Mouse (Mus musculus) splenic B cell, adult 2 months (primary cell): ENCODE results near the gene Map3k3.
A peak's percentile ranks its signal among the peaks of the same experiment; 100 is the strongest.
"Not testable (repeated sequence)": the region's sequence is repeated elsewhere in the genome, so short reads cannot be mapped to it uniquely, and the experiment has no call there.

Source experiments
- DNase-seq: peaks from one replicate; pipeline ENCODE4 v3.0.0-alpha.2; 2011; ENCODE audit warnings: low read depth, low spot score
- H3K27me3 ChIP-seq: 2 replicates; pipeline ENCODE4 v1.6.1; 2012; ENCODE audit warnings: mild to moderate bottlenecking, low read length, moderate library complexity, mixed read lengths; ENCODE audit not compliant: control insufficient read depth, poor library complexity, insufficient read depth, severe bottlenecking
- H3K36me3 ChIP-seq: 2 replicates; pipeline ENCODE4 v1.6.1; 2012; ENCODE audit warnings: mild to moderate bottlenecking, low read length, moderate library complexity, mixed read lengths; ENCODE audit not compliant: control insufficient read depth, poor library complexity, insufficient read depth, severe bottlenecking

The Map3k3 gene

DNA sequence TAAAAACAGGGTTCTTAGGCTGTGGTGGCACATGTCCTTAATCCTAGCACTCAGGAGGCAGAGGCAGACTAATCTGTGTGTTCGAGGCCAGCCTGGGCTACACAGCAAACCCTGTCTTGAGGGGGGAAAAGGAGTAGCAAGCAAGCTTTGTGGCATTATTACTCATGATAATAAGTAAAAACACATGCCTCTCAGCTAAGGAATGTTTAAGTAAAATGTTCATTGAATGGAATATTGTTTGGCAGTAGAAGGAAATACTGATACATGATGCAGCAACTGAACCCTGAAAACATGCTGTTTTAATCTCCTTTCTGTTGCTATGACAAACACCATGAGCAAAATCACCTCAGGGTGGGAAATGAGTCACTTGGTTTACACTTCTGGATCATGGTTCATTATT, 23.1 kb upstream of the Map3k3 start:
- Histone ChIP-seq H3K27me3 (no peaks in the 10 kb centered on the region), H3K36me3 (no peaks in the 10 kb centered on the region; the same call in 1 of the 2 replicates)
- DNase-seq: no peak

DNA sequence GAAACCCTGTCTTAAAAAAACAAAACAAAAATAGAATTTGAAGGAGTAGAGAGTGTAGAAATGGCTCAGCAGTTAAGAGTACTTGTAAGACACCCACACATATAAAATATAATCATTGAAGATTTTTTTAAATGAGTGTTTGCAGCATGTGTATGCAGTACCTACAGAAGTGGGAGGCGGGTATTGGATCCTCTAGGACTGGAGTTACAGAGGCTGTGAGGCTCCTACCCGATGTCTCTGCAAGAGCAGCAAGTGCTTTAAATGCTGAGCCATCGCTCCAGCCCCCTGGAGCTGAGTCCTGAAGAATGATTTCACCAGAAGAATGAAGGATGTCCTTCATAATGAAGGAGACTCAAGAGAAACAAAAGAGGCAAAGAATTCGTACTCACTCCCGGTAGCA, 20.7 kb upstream of the Map3k3 start:
- Histone ChIP-seq H3K36me3 (no peaks in the 10 kb centered on the region), H3K27me3 (no peaks in the 10 kb centered on the region)
- no peak for DNase-seq

DNA sequence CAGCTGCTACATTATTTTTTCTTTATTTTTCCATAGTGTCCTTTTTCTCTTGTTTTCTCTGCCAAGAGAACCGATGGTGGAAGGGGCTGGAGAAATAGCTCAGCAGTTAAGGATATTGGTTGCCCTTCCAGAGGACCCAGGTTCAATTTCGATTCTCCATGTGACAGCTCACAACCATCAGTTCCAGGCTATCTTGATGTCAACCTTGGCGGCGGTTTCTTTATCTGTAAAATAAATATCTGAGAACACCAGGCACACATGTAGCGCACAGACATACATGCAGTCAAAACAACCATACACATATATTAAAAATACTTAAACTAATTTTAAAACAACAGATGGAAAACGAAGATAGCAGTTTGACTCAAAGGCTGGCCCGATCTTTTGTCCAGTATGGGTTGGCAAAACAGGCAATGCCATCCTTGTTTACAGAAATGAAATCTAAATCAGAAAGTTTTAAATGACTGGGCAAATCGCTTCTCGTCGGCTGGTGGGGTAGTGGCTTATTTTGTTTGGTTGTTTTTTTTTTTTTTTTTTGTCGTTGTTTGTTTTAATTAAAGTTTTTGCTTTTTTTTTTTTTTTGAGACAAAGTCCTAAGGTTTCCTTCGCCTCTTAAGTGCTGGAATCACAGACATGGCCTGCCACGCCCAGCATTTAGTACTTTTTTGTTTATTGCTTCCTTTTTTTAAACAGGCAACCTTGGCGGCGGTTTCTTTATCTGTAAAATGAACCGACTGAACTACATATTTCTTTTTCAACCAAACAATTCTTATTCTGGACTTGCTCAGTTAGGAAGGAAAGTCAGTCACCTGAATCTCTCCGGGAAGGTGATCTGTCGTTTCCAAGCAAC, 19.1 kb upstream of the Map3k3 start:
- DNase-seq: peak; percentile 10
- Histone ChIP-seq H3K36me3 (no peaks in the 10 kb centered on the region), H3K27me3 (no peaks in the 10 kb centered on the region)

GRCm38 (mm10) chr11:106065923-106066571, 18.4 kb upstream of the Map3k3 start, which contains the start of gene Taco1:
Gene Taco1 (plus strand): TSS chr11:106066061.
- H3K36me3 ChIP-seq: no peaks in the 10 kb centered on the region
- peak; percentile 94 for DNase-seq
- H3K27me3 ChIP-seq: no peaks in the 10 kb centered on the region

GRCm38 (mm10) chr11:106066616-106067015, 17.8 kb upstream of the Map3k3 start:
- peak; percentile 87 for DNase-seq
- not testable (repeated sequence) for H3K27me3 ChIP-seq, H3K36me3 ChIP-seq

GRCm38 (mm10) chr11:106073774-106074173, 10.6 kb upstream of the Map3k3 start:
- Histone ChIP-seq H3K27me3 (no peaks in the 10 kb centered on the region), H3K36me3 (peaks cover 3% of the 10 kb centered on the region; the same call in 1 of the 2 replicates)
- no peak for DNase-seq

GRCm38 (mm10) chr11:106076321-106076720, 8.1 kb upstream of the Map3k3 start:
- peak; percentile 91 for DNase-seq
- Histone ChIP-seq H3K36me3 (peaks cover 3% of the 10 kb centered on the region; the same call in 1 of the 2 replicates), H3K27me3 (no peaks in the 10 kb centered on the region)

DNA sequence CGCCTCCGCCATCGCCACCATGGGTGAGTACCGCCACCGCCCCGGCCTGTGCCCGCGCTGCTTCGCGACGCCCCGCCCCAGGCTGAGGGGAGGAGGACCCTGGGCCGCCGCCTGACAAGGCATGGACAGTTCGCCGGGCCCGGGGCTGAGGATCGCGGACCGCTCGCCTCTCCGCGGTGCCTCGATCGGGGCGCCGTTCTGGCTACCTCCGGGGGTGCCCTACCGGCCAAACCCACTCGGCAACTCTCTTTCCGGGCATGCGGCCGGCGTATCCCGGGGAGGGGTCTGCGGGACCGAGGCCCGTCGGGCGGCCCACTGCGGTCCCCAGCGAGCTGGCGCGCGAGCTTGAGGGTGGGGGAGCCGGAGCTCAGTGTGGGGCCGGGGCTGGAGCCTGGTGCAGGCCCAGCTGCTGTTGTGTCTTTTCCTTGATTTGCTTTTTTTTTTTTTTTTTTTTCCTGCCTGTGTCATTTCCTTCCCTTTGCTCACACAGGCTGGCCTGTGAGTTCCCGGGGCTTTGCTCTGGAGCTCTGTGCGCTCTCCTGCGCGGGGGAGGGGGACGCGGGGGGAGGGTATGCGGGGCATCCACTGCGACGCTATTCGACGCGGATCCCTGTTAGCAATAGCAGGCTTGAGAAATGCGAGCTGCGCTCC, 623 bp downstream of the Map3k3 start:
- peak; percentile 70 for DNase-seq
- Histone ChIP-seq H3K36me3 (no peaks in the 10 kb centered on the region), H3K27me3 (no peaks in the 10 kb centered on the region)

- H3K36me3 ChIP-seq: peaks cover 7% of the 10 kb centered on the region; the same call in 1 of the 2 replicates
Measured at GRCm38 (mm10) chr11:106098223-106098622, 13.8 kb downstream of the Map3k3 start.

DNA sequence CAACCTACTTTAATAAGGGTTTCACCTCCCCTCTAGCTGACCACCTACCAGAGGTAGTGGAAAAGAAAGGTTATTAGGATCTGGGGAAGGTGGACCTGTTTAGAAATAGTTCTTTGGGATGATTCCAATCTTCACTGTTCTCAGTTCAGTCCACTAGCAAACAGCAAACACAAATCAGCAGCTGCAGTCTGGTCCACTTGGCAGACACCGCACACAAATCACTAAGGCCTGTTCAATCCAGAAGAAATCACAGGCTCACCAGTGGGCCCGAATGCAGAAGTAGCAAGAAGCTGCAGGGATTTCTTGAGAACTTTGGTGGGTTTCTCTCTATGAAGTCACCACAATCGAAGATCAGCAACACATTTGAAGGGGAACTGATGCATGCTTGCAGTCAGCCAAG, 18.5 kb downstream of the Map3k3 start:
- Histone ChIP-seq H3K27me3 (no peaks in the 10 kb centered on the region), H3K36me3 (peaks cover 6% of the 10 kb centered on the region; the same call in 1 of the 2 replicates)
- no peak for DNase-seq

More at GRCm38 (mm10) chr11:106098223-106098622, 13.8 kb downstream of the Map3k3 start:
- no peak for DNase-seq
- H3K27me3 ChIP-seq: no peaks in the 10 kb centered on the region

GRCm38 (mm10) chr11:106106047-106106587, 21.7 kb downstream of the Map3k3 start:
- Histone ChIP-seq H3K36me3 (peaks cover 4% of the 10 kb centered on the region; the same call in 1 of the 2 replicates), H3K27me3 (no peaks in the 10 kb centered on the region)
- DNase-seq: peak; percentile 79

- peaks cover 6% of the 10 kb centered on the region for H3K36me3 ChIP-seq
- no peak for DNase-seq
- no peaks in the 10 kb centered on the region for H3K27me3 ChIP-seq
Measured at GRCm38 (mm10) chr11:106111688-106112087, 27.3 kb downstream of the Map3k3 start.

DNA sequence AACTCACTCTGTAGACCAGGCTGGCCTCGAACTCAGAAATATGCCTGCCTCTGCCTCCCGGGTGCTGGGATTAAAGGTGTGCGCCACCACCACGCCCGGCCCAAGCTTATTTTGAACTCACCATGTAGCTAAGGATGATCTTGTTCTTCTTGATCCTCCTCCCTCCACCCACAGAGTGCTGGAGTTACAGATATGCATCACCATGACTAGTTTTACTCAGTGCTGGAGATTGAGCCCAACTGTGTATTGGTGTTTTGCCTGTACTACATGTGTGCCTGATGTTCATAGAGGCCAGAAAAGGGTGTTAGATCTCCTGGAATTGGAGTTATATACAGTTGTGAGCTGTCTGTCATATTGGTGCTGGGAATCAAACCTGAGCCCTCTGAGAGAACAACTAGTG, 37.8 kb downstream of the Map3k3 start:
- DNase-seq: no peak
- H3K27me3 ChIP-seq: no peaks in the 10 kb centered on the region
- H3K36me3 ChIP-seq: peaks cover 7% of the 10 kb centered on the region

DNA sequence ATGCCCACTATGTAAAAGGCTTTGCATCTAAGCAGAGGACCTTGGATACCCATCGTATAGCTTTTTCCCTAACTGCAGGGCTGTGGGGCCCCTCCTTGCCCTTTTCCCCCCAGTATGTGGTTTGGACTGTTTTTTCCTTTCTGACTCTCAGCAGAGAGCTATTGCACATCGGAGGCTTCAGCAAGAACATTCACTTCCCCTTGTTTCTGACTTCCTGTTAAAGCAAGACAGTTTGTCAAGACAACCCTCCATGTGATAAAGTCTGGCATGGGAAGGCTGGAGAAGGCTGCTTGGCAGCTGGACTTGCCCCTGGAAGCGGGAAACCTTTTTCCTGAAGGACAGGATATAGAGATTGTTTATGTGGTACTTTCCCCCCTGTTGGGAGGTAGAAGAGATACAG, 38.3 kb downstream of the Map3k3 start:
- Histone ChIP-seq H3K36me3 (peaks cover 7% of the 10 kb centered on the region), H3K27me3 (no peaks in the 10 kb centered on the region)
- peak; percentile 54 for DNase-seq
